Mouse (Mus musculus) thymus, postnatal 4 days (tissue): ENCODE measurements around the gene Aff1.

Experiments used
- DNase-seq: peaks from one replicate; pipeline ENCODE4 v3.0.0; 2021

Gene Aff1

DNA sequence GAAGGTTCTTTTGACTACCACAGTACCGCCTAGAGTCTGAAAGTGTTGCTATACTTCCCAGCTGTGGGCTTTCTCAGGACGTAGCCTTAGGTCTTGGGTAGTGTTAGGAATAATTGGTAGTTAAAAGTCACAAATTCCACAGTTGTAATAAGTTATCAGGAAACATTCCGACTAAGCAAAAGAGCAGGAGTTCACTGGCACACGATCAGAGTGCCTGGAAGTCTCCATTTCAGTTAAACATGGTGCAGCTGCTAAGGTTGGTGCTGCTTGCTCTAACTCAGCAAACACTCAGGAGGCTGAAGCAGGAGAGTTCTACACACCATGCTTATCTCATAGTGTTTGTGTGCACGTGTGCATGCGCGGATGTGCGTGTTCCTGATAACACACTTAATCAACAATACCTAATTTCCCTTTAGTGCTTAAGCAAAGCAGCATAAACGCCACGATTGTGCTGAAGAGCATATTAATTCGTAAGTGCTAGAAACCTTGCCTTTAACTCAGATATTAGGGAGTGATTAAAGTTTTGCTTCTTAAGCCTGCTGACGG lies 121.9 kb downstream of the Aff1 start:
- no peak for DNase-seq

DNA sequence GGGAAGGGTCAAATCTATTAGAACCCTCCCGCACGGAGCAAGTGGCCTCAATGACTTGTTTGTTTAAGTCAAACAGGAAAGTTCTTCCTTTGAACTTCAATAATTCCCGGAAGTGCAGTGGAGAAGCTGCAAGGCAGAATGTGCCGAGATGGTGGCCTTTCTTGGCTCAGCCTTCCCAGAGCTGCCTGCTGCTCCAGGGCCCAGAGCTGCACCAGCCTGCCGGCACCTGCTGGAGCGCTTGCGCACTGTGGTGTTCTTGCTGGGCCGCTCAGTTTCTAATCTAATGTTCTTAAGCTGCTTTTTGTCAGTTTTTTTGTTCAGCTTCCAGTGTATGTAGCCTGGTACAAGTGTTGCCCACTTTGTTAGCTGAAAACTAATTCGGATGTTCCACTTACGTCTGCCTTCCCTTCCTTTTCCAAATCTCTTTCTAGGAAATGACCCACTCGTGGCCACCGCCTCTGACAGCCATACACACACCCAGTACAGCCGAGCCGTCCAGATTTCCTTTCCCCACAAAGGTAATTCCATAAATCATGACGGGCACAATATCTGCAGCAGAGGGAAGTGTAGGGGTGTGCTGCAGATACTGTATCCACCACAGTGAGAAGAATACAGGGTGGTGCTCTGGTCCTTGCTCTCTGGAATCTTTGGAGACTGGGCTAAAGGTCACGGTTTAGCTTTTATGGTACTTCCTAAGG lies 122.5 kb downstream of the Aff1 start:
- no peak for DNase-seq

DNA sequence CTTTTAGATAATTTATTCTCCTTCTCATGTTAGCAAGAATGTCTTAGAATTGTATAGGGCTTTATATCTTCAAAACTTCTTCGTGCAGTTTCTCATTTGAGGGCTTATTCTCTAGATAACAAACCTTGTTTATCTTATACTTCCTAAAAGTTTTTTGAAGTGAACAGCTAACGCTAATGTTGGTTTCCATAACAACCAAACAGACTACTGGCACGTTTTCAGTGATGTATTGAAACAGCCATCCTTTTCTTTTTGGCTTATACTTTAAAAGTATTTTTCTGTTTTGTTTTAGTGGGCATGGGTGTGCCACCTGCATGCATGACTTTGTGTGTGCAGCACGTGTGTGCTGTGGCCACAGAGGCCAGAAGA lies 123.1 kb downstream of the Aff1 start:
- no peak for DNase-seq

DNA sequence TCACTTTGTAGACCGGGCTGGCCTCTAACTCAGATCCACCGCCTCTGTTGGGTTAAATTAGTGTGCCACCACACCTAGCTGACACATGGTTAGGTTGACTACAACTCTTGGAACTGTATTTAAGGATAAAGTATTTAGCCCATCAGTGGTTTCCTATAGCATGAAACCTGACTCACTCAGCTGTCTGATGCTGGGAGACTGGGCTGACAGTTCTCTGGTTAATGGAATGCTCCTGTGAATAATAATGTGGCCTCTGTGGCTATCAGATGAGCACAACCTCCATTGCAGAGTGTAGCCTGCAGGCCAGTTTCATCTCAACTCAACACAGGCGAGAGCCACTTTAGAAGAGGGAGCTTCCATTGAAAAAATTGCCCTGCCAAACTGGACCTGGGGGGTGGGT lies 124.5 kb downstream of the Aff1 start:
- DNase-seq, result no peak

DNA sequence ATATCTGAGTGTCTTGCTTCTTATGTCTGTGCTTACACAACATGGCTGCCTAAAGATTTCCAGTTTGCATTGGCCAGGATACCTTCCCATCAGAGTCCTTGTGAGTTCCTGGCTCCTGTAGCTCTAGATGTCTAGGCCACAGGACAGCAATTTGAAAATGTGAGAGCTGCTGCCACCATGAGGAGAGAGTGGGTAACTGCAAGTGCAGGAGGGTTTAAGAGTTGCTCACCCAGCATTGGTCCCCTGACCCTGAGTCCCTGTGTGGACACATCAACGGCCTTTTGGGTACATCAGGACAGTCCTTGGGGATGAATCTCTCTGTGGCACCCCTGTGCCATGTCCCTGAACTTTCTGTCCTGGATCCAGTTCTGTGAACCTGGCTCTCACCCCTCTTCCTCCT lies 125.6 kb downstream of the Aff1 start:
- DNase-seq, result peak; percentile 76

DNA sequence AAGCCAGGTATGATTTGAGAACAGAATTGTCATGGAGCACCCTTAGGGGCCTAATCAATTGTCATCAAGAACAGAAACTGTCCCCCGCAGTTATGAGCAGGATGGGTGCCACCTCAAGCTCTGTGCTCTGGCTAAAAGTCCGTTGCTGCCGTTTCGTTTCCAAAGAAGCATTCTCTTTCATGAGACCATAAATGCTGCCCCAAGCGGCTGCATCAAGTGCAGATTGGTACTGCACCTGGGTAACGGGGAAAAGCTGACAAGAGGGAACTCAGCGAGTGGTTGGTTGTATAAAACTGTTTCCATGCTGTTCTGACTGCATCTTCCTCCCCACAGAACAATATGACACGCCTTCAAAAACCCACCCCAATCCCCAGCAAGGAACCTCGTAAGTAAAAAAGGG lies 126.4 kb downstream of the Aff1 start:
- no peak for DNase-seq

DNA sequence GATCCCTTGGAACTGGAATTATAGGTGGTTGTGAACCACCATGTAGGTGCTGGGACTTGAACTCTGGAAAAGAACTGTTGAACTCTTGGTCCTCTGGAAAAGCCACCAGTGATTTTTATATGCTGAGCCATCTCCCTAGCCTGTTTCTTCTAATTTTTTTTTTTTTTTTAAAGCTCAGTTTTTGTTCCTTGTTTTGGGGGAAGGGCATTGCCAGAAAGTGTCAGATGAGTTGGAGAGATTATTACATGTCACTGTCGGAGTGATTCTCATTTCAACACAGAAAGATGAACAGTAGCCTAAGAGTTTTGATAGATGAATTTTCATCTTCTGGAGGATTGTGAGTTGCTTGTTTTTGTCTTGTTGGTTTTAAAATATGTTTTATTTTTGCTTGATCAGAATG lies 127.5 kb downstream of the Aff1 start:
- DNase-seq, result no peak

DNA sequence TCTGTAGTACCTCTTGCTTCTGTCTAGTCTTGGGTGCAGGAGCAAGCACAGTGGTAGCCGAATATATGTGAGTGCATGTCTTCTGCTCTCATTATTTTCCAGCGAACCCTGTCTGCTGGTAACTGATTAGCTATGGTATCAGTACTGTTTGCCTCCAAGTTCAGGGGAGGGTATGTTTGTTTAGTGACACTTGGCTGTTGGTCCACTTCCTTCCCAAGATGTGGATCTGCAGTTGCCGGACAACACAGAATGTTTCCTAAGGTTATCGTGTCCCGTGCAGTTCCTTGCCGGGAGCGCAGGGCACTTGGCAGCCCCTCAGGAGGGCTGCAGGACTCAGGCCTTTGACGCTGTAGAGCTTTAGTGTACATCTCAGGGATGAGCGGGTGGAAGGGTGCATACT lies 128.9 kb downstream of the Aff1 start:
- DNase-seq, result no peak

DNA sequence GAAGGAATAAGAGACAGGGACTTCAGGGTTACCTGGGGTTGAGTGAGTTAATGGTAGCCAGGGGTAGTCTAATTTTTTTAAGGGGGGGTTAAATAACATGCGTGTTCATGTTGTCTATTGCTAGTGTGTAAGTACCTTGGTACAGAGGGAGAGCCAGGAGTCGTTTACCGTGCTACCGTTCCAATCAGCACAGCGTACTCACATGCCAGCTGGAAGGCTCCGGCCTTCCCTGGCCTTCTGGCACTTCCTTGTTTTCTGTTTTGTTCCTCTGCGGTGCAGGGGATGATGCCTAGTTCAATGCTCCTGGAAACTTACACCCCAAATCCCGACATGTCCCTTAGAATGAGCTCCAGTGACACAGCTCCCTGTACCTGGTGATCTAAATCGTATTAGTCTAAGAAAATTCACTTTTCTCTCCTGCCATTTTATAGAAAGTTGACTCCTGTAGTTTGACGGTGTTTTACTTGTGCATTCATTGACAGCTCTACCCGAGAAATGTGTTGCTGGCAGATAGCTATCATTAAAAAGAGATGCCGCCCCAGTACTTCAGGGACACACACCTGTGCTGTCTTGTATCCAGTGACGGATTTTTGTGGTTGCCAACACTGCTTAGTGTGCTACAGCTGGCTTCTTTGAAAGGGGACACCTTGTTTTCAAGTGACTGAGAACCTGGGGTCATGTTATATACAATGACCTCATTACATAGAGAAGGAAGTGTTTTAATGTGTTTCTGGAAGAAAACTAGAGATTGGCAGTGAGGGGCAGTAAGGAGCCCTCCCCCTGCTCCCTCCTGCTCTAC lies 129.5 kb downstream of the Aff1 start:
- peak; percentile 48 for DNase-seq

DNA sequence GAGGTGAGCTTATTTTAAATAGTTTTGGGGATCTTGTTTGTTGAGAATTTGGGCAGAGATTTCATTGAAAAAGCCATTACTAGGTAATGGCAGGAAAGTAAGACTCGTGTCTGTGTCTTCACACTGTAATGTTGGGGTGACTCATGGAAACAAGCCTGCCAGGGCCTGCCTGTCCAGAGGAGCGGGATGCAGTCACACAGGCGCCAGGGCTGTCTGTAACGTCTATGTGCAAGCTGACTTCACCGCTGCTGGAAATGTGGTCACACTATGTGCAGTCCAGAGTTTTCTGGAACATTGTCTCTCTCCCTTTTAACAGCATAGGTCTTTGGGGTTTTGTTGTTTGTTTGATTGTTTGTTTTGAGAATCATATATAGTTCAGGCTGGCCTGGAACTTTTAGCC lies 130.8 kb downstream of the Aff1 start:
- no peak for DNase-seq

DNA sequence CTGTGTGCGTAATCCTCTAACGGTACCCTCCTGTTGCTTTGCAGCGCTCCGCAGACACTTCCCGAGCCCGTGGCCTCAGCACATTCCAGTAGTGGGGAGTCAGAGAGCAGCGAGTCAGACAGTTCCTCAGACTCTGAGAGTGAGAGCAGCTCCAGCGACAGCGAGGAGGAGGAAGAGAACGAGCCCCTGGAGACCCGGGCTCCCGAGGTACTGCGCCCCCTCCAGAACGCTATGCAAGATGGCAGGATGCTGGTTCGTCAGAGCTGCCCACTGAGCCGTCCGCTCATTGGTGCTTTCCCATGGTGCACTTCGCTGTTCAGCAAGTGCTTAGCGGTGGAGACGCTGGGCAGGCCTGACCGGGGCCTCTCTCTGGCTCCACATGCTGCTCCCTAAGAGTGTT lies 136.1 kb downstream of the Aff1 start:
- no peak for DNase-seq

DNA sequence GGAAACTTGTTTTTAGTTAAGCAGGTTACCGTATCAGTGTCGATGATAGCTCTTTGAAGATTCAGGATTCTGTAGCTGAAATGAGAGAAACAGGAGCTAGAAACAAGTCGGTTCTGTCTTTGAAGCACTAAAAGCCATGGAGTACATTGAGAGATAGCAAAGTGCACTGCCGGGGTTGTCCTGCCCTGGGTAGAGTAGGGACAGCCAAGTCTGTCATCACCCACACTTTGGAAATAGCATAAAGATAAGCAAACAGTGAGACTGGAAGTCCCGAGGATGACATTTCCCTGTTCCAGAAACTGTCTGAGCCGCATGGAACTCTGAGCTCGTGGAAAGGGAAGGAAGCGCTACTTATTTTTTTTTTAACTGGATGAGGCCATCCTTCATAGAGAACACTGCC lies 136.6 kb downstream of the Aff1 start:
- no peak for DNase-seq

DNA sequence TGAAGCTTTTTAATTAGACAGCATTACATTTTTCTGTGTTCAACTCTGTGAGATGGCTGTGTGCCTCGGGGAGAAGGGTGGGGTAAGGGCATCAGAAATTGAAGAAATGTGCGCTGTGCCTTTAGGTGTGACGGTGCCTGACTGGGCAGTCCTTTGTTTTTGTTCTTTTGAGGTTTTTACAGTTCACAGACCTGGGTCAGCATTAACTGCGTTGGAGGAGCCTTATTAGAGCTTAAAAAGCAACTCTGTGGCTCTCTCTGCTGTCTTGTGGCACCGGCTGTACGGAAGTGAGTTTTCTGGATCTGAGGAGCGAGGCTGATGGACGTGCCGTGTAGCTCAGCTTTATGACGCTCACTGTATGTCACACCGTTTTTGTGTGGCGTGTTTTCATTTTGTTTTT lies 137.0 kb downstream of the Aff1 start:
- DNase-seq, result no peak

DNA sequence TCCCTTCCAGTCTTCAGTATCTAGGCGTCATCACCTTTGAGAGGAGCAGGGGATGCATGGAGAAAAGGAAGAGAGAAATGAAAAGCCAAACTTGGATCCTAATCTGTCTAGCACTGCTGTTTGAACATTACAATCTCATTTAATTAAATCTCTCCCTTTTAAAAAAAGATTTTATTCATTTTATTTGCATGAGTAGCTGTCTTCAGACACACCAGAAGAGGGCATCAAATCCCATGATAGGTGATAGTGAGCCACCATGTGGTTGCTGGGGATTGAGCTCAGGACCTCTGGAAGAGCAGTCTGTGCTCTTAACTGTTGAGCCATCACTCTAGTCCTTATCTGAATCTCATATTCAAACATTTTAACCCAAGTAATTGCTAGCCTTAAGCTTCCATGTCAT lies 138.7 kb downstream of the Aff1 start:
- no peak for DNase-seq

DNA sequence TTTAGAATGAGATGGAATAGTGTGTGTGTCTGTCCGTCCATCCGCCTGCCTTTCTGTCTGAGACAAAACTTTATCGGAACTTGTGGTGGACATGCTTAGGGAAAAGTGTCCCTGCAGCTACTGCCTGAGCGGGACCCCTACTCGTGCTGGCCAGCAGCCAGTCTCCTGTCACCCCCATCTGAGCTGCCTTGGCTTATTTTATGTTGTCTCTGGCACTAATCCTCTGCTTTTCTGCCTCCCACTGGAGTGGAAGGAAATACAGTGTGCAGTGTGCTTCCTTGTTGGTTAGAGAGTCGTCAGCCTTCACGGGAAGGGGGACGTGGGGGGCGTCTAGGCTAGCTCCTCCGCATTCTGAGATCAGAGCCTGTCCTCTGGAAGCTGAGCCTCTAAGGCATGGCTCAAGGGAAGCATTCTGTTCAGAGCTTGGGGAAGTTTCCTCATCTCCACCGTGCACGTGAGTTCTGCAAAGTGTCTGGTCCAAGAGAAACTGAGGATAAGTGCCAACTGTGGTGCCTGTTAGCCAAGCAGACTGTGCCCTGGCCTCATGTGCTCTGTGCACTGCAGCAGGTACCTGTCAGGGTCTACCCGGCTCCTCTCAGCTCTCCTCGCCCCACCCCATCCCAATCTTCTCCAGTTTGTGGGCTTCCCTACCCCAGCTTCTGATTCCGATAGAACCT lies 143.4 kb downstream of the Aff1 start:
- DNase-seq, result no peak

DNA sequence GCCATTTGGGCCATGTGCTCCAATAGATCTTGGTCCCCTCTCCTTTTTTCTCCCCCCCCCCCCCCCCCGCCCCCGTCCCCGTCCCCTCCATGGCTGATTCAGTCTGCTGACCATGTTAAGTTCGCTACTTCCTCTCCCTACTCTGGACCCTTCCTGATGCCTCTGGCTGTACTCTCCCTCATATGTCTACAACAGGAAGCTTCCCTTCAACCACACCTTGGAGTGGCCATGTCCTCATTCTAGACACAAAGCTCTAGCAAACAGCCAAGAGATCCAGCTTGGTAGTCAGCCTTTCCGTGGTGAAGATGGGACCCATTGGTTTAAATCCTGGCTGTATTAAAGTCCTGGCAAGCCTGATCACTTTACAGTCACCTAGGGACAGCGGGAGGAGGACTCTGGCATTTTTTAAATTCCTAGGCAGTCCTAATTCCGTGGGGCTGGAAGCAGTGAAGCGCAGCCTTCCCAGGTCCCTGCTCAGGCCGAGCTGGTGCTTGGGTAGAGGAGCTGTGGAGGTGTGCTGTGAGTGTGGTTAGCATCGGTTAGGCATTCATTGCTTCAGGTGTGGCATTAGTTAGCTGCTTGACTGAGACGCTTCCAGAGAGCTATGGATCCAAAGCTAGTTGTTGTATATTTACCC lies 144.1 kb downstream of the Aff1 start:
- no peak for DNase-seq

DNA sequence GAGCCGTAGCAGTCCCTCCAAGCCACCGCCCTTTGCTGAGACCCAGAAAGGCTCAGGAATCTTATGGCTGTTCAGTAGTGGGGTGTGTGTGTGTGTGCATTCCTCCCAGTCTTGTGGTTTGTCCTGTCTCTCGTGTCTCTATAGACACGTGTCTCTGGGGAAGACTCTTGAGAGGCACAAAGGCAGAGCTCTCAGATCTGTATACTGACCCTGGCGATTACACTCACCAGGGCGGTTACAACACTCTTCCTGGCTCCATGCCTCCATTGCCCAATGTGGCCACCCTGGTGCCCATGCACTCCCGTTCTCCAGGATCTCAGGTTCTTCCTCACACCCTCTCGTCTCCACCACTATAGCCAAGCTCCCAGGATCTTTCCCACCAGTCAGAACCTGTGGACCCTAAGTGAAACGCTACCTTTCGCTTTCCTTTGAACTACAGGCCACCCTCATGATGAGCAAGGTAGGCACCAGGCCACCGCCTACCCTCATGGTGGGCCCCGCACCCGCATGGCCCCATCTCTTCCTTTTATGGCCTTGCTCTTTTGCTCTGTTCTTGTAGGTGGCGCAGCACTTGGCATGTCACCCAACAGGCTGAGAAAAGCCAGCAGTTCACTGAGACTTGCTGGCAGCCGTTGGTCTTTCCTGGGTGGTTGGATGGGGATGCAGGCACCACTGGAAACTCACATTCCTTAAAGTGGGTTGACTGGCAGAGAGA lies 146.5 kb downstream of the Aff1 start:
- DNase-seq, result no peak

DNA sequence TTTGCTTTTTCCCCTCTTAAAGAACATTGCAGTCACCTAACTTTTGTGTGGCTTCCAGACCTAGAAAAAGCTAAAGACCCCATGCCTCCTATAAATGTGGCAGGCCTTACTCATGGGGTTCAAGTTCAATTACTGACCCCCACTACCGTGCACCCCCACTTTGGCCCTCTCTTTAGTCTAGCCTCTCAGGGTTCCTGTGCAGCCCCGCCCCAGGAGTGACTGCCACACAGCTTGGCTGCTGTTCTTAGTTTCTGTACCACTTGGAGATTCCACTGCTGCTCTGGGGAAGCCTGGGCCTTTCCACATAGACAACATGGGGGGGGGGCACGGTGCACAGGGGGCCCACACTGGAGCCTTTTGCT lies 147.1 kb downstream of the Aff1 start:
- no peak for DNase-seq

DNA sequence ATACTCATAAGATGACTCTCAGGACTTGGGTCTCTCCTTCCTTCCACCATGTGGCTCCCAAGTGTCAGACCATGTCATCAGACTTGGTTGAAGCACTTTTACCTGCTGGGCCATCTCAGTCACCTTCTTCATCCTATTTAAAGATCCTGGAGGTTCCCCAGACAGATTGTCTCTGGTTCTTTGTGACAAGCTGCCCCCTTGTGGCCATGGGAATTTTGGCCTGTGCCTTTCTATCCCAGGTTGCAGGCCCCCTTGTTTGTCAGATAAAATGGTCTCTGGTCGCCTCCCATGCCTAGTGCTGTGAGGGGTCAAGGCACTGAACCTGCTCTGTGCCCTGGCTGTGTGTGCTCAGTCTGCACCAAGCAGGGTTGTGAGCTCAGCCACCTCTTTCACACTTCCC lies 151.8 kb downstream of the Aff1 start:
- DNase-seq, result peak; percentile 79

DNA sequence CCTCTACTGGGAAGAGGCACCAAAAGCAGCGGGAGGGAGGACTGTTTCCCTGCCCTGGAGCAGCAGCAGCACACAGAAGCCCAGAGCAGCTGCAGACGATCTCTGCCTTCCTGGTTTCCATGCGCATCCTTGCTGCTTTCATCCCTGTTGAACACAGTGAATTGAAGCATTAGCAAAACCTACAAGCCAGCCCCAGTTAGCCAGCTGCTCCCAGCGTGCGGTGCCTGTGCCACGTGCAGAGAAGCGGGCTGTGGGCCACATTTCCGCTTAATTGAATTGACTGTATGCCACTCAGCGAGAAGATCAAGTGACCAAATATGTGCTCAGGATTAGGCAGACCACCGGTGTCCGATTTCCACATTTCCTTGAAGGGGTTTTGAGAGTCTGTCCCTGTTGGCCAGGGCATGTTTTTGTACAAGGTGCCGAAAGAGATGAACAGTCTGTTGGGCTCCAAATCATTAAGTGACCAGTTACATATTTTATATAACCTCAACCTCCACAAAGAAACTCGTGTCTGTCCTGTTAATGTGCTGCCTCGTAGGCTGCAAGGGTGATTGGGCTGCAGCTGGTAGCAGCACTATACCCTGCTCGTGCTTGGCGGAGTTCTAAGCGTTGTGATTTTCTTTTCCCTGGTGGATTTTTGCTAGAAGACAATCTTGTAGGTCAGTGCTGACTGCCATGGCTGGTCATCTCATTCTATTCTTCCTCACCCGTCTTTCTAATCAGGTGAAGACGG lies 153.4 kb downstream of the Aff1 start:
- DNase-seq, result no peak

DNA sequence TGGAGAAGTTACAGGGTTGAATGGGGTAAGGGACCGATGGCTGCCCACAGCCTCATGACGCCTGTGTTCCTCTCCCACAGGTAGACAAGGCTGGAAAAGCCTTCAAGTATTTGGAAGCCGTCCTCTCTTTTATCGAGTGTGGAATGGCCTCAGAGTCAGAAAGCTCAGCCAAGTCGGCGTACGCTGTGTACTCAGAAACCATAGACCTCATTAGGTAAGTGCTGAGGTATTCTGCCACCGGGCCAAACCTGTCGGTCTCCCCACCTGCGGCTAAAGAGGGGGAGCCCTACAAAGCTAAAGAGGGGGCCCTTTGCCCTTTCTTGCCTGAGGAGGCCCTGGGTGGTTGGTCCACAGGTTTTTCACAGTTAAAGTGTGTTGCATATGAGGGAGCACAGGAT lies 154.0 kb downstream of the Aff1 start:
- DNase-seq, result no peak

DNA sequence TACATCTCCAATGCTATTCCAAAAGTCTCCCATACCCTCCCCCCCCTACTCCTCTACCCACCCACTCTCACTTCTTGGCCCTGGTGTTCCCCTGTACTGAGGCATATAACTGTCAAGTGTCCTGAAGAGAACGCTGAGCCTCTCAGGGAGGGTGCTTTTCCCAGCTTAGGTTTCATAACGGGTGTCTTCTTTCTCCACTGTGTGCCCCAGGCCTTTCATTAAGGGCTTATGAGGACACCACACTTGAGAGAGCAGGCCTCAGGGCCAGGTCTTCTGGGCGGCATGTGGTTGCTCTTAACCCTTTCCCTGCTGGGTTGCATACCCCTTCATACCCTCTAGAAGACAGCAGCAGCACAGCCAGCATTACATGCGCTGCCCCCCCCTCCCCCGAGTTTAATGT lies 154.4 kb downstream of the Aff1 start:
- DNase-seq, result no peak
